Mouse (Mus musculus) forebrain, embryonic 12.5 days (tissue): ENCODE data around the gene Cradd. TPM values are rescaled to one million over a fixed set of nuclear protein-coding genes. Genes with fewer than 3 reads are reported as not detected.

Experiments used
- ATAC-seq: fragments of 200-750 bp; cut with Nextera tagmentation; 2 replicates; pipeline ENCODE4 v1.8.0; 2017; ENCODE audit warnings: moderate TSS enrichment; ENCODE audit not compliant: low FRiP score
- H3K27ac ChIP-seq: fragments of 300-500 bp; sonication (generic); 2 replicates; pipeline ENCODE4 v1.5.1; 2016; ENCODE audit warnings: mild to moderate bottlenecking
- H3K27me3 ChIP-seq: fragments of 300-500 bp; sonication (generic); 2 replicates; pipeline ENCODE4 v1.6.1; 2016; ENCODE audit warnings: mild to moderate bottlenecking
- H3K36me3 ChIP-seq: fragments of 300-500 bp; sonication (generic); replicated peaks from 2 replicates; pipeline ENCODE4 v1.6.1; 2016; ENCODE audit warnings: mild to moderate bottlenecking
- H3K4me1 ChIP-seq: fragments of 300-500 bp; sonication (generic); 2 replicates; pipeline ENCODE4 v1.6.1; 2016
- H3K4me2 ChIP-seq: fragments of 300-500 bp; sonication (generic); 2 replicates; pipeline ENCODE4 v1.6.1; 2016; ENCODE audit warnings: mild to moderate bottlenecking, moderate library complexity
- H3K4me3 ChIP-seq: fragments of 300-500 bp; sonication (generic); replicated peaks from 2 replicates; pipeline ENCODE4 v1.5.1; 2016; ENCODE audit warnings: mild to moderate bottlenecking
- H3K9ac ChIP-seq: fragments of 300-500 bp; sonication (generic); 2 replicates; pipeline ENCODE4 v1.6.1; 2016; ENCODE audit warnings: mild to moderate bottlenecking
- H3K9me3 ChIP-seq: fragments of 300-500 bp; sonication (generic); 2 replicates; pipeline ENCODE4 v1.6.1; 2016
- WGBS: fragments of 180-500 bp; shearing (Covaris S2); methylation state at CpG from one replicate; pipeline ENCODE4 v1.1.7; 2016; 5-methylcytosine and 5-hydroxymethylcytosine counted together
- polyA plus RNA-seq: library from polyadenylated mRNA; unstranded; fragments of >200 nt; fragmentation: Nextera tagmentation; extraction: Ambion mirVana; gene quantifications from 2 replicates; pipeline ENCODE4 v1.2.1, GENCODE M21; 2016

Cradd gene
- polyA plus RNA-seq, 1 experiment from 2014 or later: 13.3 TPM

DNA sequence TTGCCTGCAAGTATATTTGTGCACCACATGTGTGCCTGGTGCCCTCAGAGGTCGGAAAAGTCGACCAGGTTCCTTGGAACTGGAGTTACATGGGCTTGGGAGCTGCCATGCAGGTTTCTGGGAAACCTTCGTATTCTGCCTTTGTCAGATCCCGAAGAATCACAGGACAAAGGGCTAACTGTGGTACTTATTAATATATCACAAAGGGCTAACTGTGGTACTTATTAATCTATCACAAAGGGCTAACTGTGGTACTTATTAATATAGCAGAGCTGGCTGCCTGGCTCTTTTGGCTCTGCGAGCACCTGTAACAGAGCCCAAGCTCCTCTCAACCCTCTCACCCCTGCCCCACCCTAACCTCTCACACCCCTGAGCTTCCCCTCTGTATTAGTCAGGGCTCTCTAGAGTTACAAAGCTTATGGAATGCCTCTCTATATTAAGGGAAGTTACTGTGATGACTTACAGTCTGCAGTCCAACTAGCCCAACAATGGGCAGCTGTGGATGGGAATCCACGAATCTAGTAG lies 42.4 kb downstream of the Cradd start:
- Histone ChIP-seq H3K4me2 (no peak overlapping the region), H3K4me1 (no peaks in the 10 kb centered on the region), H3K4me3 (no peak overlapping the region), H3K27me3 (no peaks in the 10 kb centered on the region), H3K9me3 (no peaks in the 10 kb centered on the region), H3K9ac (no peak overlapping the region), H3K27ac (no peak overlapping the region), H3K36me3 (no peaks in the 10 kb centered on the region)
- WGBS: 88% methylated on average over 6 of the region's 6 CpGs
- no peak for ATAC-seq

DNA sequence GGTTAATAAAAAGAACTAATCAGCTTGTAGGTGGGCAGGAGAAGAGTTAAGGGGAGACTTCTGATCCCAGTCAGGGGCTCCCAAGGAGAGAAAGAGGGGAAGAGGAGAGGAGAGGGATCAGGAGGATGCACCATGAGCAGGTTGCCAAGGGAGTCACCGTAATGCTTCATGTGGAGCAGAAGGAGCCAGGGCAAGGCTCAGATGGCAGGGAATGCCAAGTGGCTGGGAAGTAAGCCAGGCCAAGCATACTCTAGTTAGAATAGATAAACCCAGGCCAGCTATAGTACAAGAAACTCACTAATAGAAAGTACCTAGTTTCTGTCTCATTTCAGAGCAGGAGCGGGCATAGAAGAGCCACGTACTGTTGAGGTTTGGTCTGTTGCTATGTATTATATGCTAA lies 43.6 kb downstream of the Cradd start:
- Histone ChIP-seq H3K27ac (no peak overlapping the region), H3K4me1 (no peaks in the 10 kb centered on the region), H3K9ac (no peak overlapping the region), H3K36me3 (no peaks in the 10 kb centered on the region), H3K4me2 (no peak overlapping the region), H3K27me3 (no peaks in the 10 kb centered on the region), H3K9me3 (no peaks in the 10 kb centered on the region), H3K4me3 (no peak overlapping the region)
- 96% methylated on average over 3 of the region's 3 CpGs for WGBS
- ATAC-seq: no peak

DNA sequence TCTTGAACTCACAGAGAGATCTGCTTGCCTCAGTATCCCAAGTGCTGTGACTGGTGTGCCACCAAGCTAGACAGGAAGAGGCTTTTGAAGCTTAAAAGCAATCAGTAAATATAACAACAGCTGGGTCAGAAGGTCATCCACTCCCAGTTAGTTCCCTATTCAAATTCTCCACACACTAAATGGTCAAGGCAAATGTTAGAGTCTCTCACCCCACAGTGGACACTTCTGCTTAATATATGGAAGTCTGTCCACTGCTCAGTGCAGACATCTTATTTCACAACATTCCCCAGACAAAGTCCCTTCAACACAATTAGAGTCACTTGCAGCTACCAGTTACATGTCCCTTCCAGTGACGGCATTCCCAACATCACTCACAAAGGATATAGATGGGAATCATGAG lies 44.5 kb downstream of the Cradd start:
- no peak overlapping the region for H3K4me3 ChIP-seq
- no peak overlapping the region for H3K27ac ChIP-seq
- no peaks in the 10 kb centered on the region for H3K36me3 ChIP-seq
- no peak for ATAC-seq
- H3K27me3 ChIP-seq: no peaks in the 10 kb centered on the region
- no peak overlapping the region for H3K4me2 ChIP-seq
- no peaks in the 10 kb centered on the region for H3K4me1 ChIP-seq
- H3K9ac ChIP-seq: no peak overlapping the region
- 92% methylated on average over 1 of the region's 1 CpGs for WGBS
- H3K9me3 ChIP-seq: no peaks in the 10 kb centered on the region

DNA sequence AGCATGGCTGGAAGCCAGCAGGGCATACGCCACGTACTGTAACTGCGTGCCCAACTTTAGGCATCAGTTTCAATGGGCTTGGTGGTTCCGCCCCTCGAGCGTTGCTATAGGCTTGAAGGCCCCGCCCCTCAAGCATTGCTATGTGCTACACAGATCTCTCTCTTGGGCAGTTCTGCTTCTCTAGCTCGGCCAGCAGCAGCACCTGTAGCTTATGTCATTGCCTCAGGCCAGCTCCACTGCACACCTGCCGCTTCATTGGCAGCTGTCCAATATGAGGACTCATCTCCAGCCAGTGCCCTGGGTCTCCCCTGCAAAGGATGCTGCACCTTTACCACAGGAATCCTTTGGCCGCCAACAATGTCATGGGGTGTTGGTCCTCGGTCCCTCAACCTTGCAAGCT lies 45.8 kb downstream of the Cradd start:
- Histone ChIP-seq H3K4me3 (no peak overlapping the region), H3K27me3 (no peaks in the 10 kb centered on the region), H3K4me2 (no peak overlapping the region), H3K36me3 (no peaks in the 10 kb centered on the region), H3K9me3 (no peaks in the 10 kb centered on the region), H3K9ac (no peak overlapping the region), H3K4me1 (no peaks in the 10 kb centered on the region), H3K27ac (no peak overlapping the region)
- no peak for ATAC-seq
- WGBS: 90% methylated on average over 11 of the region's 11 CpGs

GRCm38 (mm10) chr10:95275488-95275887 lies 48.4 kb downstream of the Cradd start:
- Histone ChIP-seq H3K9me3 (peaks cover 5% of the 10 kb centered on the region; the same call in 1 of the 2 replicates), H3K9ac (no peak overlapping the region), H3K36me3 (no peaks in the 10 kb centered on the region), H3K27ac (no peak overlapping the region), H3K27me3 (no peaks in the 10 kb centered on the region), H3K4me2 (no peak overlapping the region), H3K4me3 (no peak overlapping the region), H3K4me1 (no peaks in the 10 kb centered on the region)
- no peak for ATAC-seq
- 92% methylated on average over 9 of the region's 9 CpGs for WGBS

- no peak overlapping the region for H3K4me2 ChIP-seq
- peaks cover 5% of the 10 kb centered on the region; the same call in 1 of the 2 replicates for H3K9me3 ChIP-seq
- H3K27me3 ChIP-seq: 0 out of 2 replicates have a peak, but pooled peaks cover 3% of the 10 kb centered on the region
- H3K4me3 ChIP-seq: no peak overlapping the region
- H3K4me1 ChIP-seq: no peaks in the 10 kb centered on the region
- ATAC-seq: no peak
- H3K27ac ChIP-seq: no peak overlapping the region
- H3K9ac ChIP-seq: no peak overlapping the region
- H3K36me3 ChIP-seq: no peaks in the 10 kb centered on the region
- 96% methylated on average over 13 of the region's 13 CpGs for WGBS
These were observed 50.7 kb downstream of the Cradd start for GRCm38 (mm10) chr10:95273226-95273625.

DNA sequence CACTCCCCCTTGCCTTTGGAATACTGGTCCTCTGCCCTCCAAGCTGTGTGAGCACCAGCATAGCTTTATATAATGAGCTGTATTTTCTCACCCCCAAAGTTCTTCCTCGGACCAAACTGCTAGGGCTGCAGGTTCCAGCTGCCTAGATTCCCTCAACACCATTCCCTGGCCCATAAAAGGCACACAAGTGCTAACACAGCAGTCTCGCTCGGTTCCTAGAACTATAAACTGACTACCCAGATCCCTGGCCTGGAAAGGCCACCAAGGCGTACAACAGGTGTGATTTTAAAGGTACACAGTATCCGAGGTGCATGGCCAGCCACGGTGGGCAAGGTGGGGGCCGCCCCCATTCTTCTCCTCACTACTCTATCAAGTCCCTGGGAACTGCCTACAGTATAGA lies 54.8 kb downstream of the Cradd start:
- WGBS: 90% methylated on average over 7 of the region's 7 CpGs
- Histone ChIP-seq H3K9ac (no peak overlapping the region), H3K27ac (no peak overlapping the region), H3K4me3 (no peak overlapping the region), H3K9me3 (peaks cover 5% of the 10 kb centered on the region; the same call in 1 of the 2 replicates), H3K36me3 (no peaks in the 10 kb centered on the region), H3K27me3 (peaks cover 15% of the 10 kb centered on the region), H3K4me1 (peaks cover 30% of the 10 kb centered on the region), H3K4me2 (no peak overlapping the region)
- no peak for ATAC-seq

DNA sequence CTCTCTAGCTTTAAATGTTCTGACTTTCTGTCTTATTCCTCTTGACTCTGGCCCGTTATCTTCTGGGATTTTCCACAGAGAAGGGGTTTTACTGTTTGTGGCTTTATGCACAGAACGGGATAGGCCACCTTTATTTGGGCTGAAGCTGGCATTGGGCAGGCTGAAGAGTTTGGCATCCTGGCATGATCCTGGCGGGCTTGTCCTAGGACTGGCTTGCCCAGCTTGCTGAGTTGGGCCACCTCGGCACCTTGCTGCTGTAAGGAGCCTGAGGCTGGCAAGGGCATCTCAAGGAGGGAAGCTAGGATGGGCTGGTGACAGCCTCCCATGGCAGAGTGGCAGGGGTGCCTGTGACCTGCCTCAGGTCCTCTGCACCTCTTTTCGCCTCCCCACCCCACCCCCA lies 55.6 kb downstream of the Cradd start:
- 80% methylated on average over 5 of the region's 5 CpGs for WGBS
- H3K9ac ChIP-seq: no peak overlapping the region
- H3K4me1 ChIP-seq: peaks cover 30% of the 10 kb centered on the region
- H3K4me2 ChIP-seq: no peak overlapping the region
- no peak overlapping the region for H3K4me3 ChIP-seq
- H3K36me3 ChIP-seq: no peaks in the 10 kb centered on the region
- ATAC-seq: no peak
- H3K27ac ChIP-seq: no peak overlapping the region
- peaks cover 19% of the 10 kb centered on the region for H3K27me3 ChIP-seq
- H3K9me3 ChIP-seq: peaks cover 5% of the 10 kb centered on the region; the same call in 1 of the 2 replicates

- Histone ChIP-seq H3K9me3 (peaks cover under 1% of the 10 kb centered on the region; the same call in 1 of the 2 replicates), H3K27ac (no peak overlapping the region), H3K36me3 (no peaks in the 10 kb centered on the region), H3K4me3 (no peak overlapping the region), H3K4me2 (no peak overlapping the region), H3K27me3 (peaks cover 29% of the 10 kb centered on the region), H3K9ac (no peak overlapping the region), H3K4me1 (peaks cover 35% of the 10 kb centered on the region)
- no peak for ATAC-seq
- WGBS: 17% methylated on average over 5 of the region's 5 CpGs
These were observed 57.0 kb downstream of the Cradd start for GRCm38 (mm10) chr10:95266983-95267382.

DNA sequence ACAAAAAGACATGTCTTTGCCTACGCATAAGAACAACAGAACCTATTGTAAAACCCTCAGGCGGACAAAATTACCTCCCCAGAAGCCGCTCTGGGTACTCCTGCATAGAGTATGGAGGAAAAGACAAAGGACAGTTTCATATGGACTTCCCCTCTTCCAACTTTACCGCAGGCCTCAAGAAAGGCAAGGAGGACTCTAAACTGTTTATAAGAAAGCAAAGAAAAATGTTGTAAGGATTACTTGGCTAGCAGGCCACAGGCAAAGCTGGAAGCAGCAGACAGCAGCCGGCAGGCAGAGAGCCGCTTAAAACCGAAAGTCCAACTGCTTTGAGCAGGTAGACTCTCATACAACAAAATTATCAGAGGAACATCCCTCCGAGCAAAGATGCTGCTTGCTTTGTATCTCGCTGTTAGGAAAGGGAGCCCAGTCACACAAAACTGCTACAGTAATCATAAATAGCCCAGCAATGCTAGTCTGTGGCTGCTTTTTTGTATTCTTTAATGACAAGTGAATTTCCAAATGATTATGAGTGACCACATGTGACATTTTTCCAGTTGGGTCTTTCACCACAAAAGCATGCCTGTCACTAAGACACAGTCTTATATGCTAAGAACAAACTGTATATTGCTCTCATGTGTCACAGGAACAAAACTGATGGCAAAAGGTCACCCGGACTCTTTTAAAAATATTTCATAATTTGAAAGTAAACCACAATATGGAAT lies 57.7 kb downstream of the Cradd start:
- 0 out of 2 replicates have a peak overlapping the region, but pooled peaks have one; percentile 17 for H3K9ac ChIP-seq
- no peaks in the 10 kb centered on the region for H3K36me3 ChIP-seq
- H3K4me1 ChIP-seq: peaks cover 35% of the 10 kb centered on the region
- H3K27ac ChIP-seq: no peak overlapping the region
- no peak for ATAC-seq
- WGBS: 22% methylated on average over 10 of the region's 10 CpGs
- H3K27me3 ChIP-seq: peaks cover 29% of the 10 kb centered on the region
- H3K4me2 ChIP-seq: peak overlapping the region; percentile 38
- no peaks in the 10 kb centered on the region for H3K9me3 ChIP-seq
- no peak overlapping the region for H3K4me3 ChIP-seq

GRCm38 (mm10) chr10:95265576-95265975 lies 58.4 kb downstream of the Cradd start:
- H3K27ac ChIP-seq: no peak overlapping the region
- H3K4me3 ChIP-seq: no peak overlapping the region
- no peaks in the 10 kb centered on the region for H3K36me3 ChIP-seq
- 0 out of 2 replicates have a peak overlapping the region, but pooled peaks have one; percentile 51 for H3K9ac ChIP-seq
- no peaks in the 10 kb centered on the region for H3K9me3 ChIP-seq
- ATAC-seq: no peak
- H3K4me2 ChIP-seq: peak overlapping the region; percentile 64
- peaks cover 29% of the 10 kb centered on the region for H3K27me3 ChIP-seq
- 37% methylated on average over 4 of the region's 4 CpGs for WGBS
- H3K4me1 ChIP-seq: peaks cover 35% of the 10 kb centered on the region

GRCm38 (mm10) chr10:95264485-95265321 lies 59.2 kb downstream of the Cradd start:
- Histone ChIP-seq H3K27me3 (peaks cover 29% of the 10 kb centered on the region), H3K4me3 (peak overlapping the region; percentile 41)
- 3% methylated on average over 37 of the region's 37 CpGs for WGBS

More at GRCm38 (mm10) chr10:95264485-95265321, 59.2 kb downstream of the Cradd start:
- H3K27ac ChIP-seq: no peak overlapping the region
- peak overlapping the region; percentile 51 for H3K9ac ChIP-seq
- no peaks in the 10 kb centered on the region for H3K9me3 ChIP-seq
- 0 out of 2 replicates have a peak, but pooled peaks have one; percentile 35 for ATAC-seq
- peaks cover 35% of the 10 kb centered on the region for H3K4me1 ChIP-seq
- H3K36me3 ChIP-seq: no peaks in the 10 kb centered on the region
- H3K4me2 ChIP-seq: peak overlapping the region; percentile 64
